Mouse (Mus musculus) midbrain, embryonic 13.5 days (tissue): ENCODE measurements around the gene 4932438A13Rik. TPM values are rescaled to one million over a fixed set of nuclear protein-coding genes. Genes with fewer than 3 reads are reported as not detected.

Experiments
- ATAC-seq: fragments of 200-750 bp; cut with Nextera tagmentation; 2 replicates; pipeline ENCODE4 v1.8.0; 2017; ENCODE audit warnings: mild to moderate bottlenecking, moderate TSS enrichment, moderate library complexity
- H3K27ac ChIP-seq: fragments of 300-500 bp; sonication (generic); 2 replicates; pipeline ENCODE4 v1.5.1; 2015; ENCODE audit warnings: inconsistent platforms, mild to moderate bottlenecking, moderate library complexity
- H3K27me3 ChIP-seq: fragments of 300-500 bp; sonication (generic); 2 replicates; pipeline ENCODE4 v1.6.1; 2015; ENCODE audit warnings: mild to moderate bottlenecking, inconsistent platforms
- H3K36me3 ChIP-seq: fragments of 300-500 bp; sonication (generic); 2 replicates; pipeline ENCODE4 v1.6.1; 2015; ENCODE audit warnings: mild to moderate bottlenecking, inconsistent platforms
- H3K4me1 ChIP-seq: fragments of 300-500 bp; sonication (generic); replicated peaks from 2 replicates; pipeline ENCODE4 v1.6.1; 2015; ENCODE audit warnings: inconsistent platforms
- H3K4me2 ChIP-seq: fragments of 300-500 bp; sonication (generic); replicated peaks from 2 replicates; pipeline ENCODE4 v1.6.1; 2015; ENCODE audit warnings: moderate library complexity, mild to moderate bottlenecking, inconsistent platforms
- H3K4me3 ChIP-seq: fragments of 300-500 bp; sonication (generic); replicated peaks from 2 replicates; pipeline ENCODE4 v1.5.1; 2015; ENCODE audit warnings: mild to moderate bottlenecking, inconsistent platforms
- H3K9ac ChIP-seq: fragments of 300-500 bp; sonication (generic); replicated peaks from 2 replicates; pipeline ENCODE4 v1.6.1; 2015; ENCODE audit warnings: mild to moderate bottlenecking, inconsistent platforms
- H3K9me3 ChIP-seq: fragments of 300-500 bp; sonication (generic); 2 replicates; pipeline ENCODE4 v1.6.1; 2016; ENCODE audit warnings: mild to moderate bottlenecking, inconsistent platforms
- WGBS: fragments of 180-500 bp; shearing (Covaris S2); methylation state at CpG from one replicate; pipeline ENCODE4 v1.1.7; 2015; 5-methylcytosine and 5-hydroxymethylcytosine counted together
- polyA plus RNA-seq: library from polyadenylated mRNA; unstranded; fragments of >200 nt; fragmentation: Nextera tagmentation; extraction: Ambion mirVana; gene quantifications from 2 replicates; pipeline ENCODE4 v1.2.1, GENCODE M21; 2015

Gene 4932438A13Rik
- polyA plus RNA-seq, 1 experiment from 2014 or later, result 60.4 TPM

DNA sequence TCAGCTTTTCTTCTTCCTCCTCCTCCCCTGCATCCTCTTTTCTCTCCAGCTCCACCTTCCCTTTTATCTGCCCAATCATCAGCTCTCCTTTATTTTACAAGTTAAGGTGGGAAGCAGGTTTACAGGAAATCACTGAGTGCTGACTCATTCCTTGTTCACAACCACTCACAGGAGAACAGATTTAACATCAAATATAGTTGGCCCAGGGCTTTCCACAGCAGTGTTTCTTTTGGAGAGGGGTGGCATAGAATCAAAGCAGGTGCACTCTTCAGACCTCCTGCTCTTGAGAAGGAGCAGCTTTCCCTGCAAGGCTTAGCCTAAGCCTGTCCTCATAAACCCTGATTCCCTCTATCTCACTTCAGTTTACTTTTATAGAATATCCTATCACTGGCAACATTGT is 80.8 kb downstream of the 4932438A13Rik start:
- Histone ChIP-seq H3K9me3 (no peaks in the 10 kb centered on the region), H3K27ac (no peak overlapping the region), H3K9ac (no peak overlapping the region), H3K36me3 (peaks cover 22% of the 10 kb centered on the region), H3K4me2 (no peak overlapping the region), H3K4me3 (no peak overlapping the region), H3K27me3 (no peaks in the 10 kb centered on the region), H3K4me1 (no peaks in the 10 kb centered on the region)
- no peak for ATAC-seq

DNA sequence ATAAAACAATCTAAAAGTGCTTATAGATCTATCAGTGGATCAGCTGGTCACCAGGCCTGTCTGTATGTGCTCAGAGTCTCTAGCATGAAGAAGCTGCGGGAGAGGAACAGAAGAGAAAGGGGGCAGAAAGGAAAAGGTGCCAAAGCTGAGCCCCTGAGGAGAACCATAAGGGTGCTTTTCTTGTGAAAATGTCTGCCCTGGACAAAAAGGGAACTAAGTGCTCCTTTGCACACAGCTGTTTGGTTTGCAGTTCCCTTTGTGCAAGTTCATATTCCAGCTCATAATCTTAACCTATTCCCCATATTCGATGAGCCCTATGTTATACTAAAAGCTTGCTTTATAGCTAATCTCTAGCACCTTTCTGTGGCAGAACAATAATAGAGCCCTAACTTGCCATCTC is 175.1 kb downstream of the 4932438A13Rik start:
- Histone ChIP-seq H3K4me2 (no peak overlapping the region), H3K27me3 (no peaks in the 10 kb centered on the region), H3K9ac (no peak overlapping the region), H3K36me3 (peaks cover 45% of the 10 kb centered on the region), H3K4me1 (no peaks in the 10 kb centered on the region), H3K9me3 (no peaks in the 10 kb centered on the region), H3K27ac (no peak overlapping the region), H3K4me3 (no peak overlapping the region)
- ATAC-seq, result no peak
- 89% methylated on average over 2 of the region's 2 CpGs for WGBS

DNA sequence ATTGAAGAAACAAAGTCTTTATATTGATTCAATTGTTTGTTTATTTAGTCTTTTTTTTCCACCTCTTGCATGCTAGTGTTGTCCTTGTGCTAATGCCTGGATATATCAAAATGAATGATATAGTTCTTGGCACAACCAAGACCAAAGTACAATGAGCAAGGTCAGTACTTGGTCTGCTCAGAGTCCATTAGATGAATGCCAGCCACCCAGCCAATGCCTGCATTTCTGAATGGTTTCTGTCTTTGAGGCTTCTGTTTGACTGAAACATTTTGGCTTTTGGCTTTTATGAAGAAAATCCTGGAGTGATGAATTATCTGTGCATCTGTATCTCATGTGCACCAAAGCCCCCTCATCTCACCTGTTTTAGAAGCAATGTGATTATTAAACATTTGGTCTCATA is 176.9 kb downstream of the 4932438A13Rik start:
- H3K9me3 ChIP-seq, result no peaks in the 10 kb centered on the region
- peaks cover 45% of the 10 kb centered on the region for H3K36me3 ChIP-seq
- no peaks in the 10 kb centered on the region for H3K4me1 ChIP-seq
- no peak overlapping the region for H3K4me3 ChIP-seq
- no peak for ATAC-seq
- H3K27ac ChIP-seq, result no peak overlapping the region
- no peak overlapping the region for H3K9ac ChIP-seq
- no peaks in the 10 kb centered on the region for H3K27me3 ChIP-seq
- no peak overlapping the region for H3K4me2 ChIP-seq

DNA sequence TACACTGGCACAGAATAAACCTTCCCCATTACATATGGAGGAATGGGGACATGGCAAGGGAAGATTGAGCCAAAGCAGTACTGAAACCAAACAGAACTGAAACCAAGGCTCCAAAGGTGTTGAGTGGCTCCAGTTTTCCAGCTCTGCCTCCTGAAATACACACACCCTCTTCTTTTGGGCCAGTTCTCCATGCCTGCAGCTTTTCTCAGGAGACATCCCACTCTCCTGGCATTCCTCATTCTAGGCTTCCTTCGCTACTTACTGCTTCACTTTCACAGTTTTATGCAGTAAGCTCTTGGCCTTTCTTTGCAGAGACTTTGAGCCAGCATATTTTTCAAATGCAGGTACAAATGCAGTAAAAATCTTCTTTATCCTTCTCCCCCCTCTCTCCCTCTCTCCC is 188.6 kb downstream of the 4932438A13Rik start:
- no peak for ATAC-seq
- Histone ChIP-seq H3K9me3 (no peaks in the 10 kb centered on the region), H3K4me2 (no peak overlapping the region), H3K27me3 (no peaks in the 10 kb centered on the region), H3K4me3 (no peak overlapping the region), H3K4me1 (no peaks in the 10 kb centered on the region), H3K36me3 (peaks cover 23% of the 10 kb centered on the region), H3K27ac (no peak overlapping the region), H3K9ac (no peak overlapping the region)
- WGBS, result 100% methylated on average over 1 of the region's 1 CpGs

DNA sequence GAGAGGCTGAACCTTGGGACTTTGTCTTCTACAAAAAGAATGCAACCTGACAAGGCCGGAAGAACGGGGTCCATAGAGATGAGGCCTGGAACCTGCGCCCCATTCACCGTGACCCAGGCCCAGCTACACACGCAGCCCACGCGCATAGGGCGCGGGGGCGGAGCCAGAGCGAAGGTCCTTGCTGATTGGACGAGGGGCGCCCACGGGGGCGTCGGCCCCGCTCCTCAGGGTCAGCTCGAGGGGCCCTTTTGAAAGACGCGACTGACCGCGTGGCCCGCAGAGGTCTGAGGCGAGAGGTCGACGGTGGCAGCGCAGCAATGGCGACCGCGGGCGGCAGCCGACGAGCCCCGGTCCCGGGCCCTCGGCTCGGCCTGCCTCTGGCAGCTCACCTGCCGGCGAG is 200.5 kb downstream of the 4932438A13Rik start, which contains the start of gene Adad1:
Gene Adad1 (plus strand): TSS at position 122 of the 400 bp plus-strand sequence.
- no peak within 1 kb of the TSS for H3K27ac ChIP-seq
- peaks cover 23% of the 10 kb centered on the region for H3K9me3 ChIP-seq
- no peaks in the 10 kb centered on the region for H3K36me3 ChIP-seq
- peak within 1 kb of the TSS; percentile 20; the same call in 1 of the 2 replicates for H3K4me3 ChIP-seq
- 0 out of 2 replicates have a peak, but pooled peaks have one; percentile 14 for ATAC-seq
- WGBS, result 56% methylated on average over 38 of the region's 39 CpGs
- H3K9ac ChIP-seq, result no peak within 1 kb of the TSS
- H3K27me3 ChIP-seq, result no peaks in the 10 kb centered on the region
- no peaks in the 10 kb centered on the region for H3K4me1 ChIP-seq
- peak within 1 kb of the TSS; percentile 40 for H3K4me2 ChIP-seq

DNA sequence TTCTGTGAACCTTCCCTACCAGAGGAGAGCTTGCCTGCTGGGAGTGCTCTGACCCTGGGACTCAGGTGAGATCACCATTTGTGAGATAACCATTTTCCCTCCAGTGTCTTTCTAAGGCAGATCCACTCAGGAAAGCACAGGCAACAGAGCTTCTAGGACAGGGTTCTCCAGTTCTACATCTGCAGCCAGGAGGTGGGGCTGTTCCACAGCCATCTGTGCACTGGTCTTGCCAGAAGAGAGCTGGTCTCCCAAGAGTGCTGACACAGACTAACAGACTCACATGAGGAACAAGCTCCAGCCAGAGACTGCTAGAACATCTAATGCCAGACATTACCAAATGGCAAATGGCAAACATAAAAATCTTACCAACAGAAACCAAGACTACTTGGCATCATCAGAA is 210.3 kb downstream of the 4932438A13Rik start:
- peaks cover 5% of the 10 kb centered on the region; the same call in 1 of the 2 replicates for H3K9me3 ChIP-seq
- no peaks in the 10 kb centered on the region for H3K36me3 ChIP-seq
- H3K9ac ChIP-seq, result no peak overlapping the region
- H3K4me1 ChIP-seq, result no peaks in the 10 kb centered on the region
- no peak overlapping the region for H3K4me3 ChIP-seq
- H3K27me3 ChIP-seq, result no peaks in the 10 kb centered on the region
- H3K4me2 ChIP-seq, result no peak overlapping the region
- H3K27ac ChIP-seq, result no peak overlapping the region
- no peak for ATAC-seq

DNA sequence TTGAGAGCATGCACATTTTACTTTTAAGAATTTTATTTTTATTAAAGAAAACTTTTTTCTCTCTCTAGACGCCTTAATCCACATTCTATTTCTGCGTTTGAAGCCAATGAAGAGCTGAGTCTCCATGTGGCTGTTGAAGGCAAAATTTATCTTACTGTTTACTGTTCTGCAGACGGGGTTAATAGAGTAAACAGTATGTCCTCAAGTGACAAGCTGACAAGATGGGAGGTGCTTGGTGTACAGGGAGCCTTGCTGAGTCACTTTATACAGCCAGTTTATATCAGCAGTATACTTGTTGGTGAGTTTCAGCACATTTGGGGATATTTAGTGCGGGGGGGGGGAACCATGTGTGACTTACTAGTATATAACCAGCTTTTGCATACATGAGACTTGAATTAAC is 222.0 kb downstream of the 4932438A13Rik start:
- no peaks in the 10 kb centered on the region for H3K27me3 ChIP-seq
- H3K36me3 ChIP-seq, result no peaks in the 10 kb centered on the region
- H3K9me3 ChIP-seq, result no peaks in the 10 kb centered on the region
- ATAC-seq, result no peak
- H3K4me1 ChIP-seq, result no peaks in the 10 kb centered on the region
- H3K4me3 ChIP-seq, result no peak overlapping the region
- H3K27ac ChIP-seq, result no peak overlapping the region
- no peak overlapping the region for H3K9ac ChIP-seq
- H3K4me2 ChIP-seq, result no peak overlapping the region
- WGBS, result 86% methylated on average over 4 of the region's 4 CpGs

DNA sequence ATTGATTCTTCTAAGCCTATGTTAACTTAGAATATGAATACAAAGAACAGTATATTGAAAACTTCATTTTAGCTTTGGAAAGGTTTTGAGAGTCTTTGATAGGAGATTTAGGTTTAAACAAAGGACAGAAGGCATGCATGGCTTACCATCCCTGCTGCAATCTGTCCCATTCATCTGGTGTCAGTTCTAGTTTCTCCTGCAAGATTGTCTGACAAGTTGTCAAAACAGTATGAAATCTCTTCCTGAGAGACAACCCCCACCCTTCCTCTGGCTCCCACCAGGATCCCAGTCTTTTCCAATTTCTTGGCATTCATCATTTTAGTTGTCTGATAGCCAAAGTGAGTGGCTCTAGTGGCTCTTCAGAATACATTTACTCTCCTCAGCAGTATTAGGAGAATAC is 227.8 kb downstream of the 4932438A13Rik start:
- Histone ChIP-seq H3K9ac (no peak overlapping the region), H3K4me1 (no peaks in the 10 kb centered on the region), H3K9me3 (no peaks in the 10 kb centered on the region), H3K4me2 (no peak overlapping the region), H3K27ac (no peak overlapping the region), H3K27me3 (no peaks in the 10 kb centered on the region), H3K4me3 (no peak overlapping the region), H3K36me3 (no peaks in the 10 kb centered on the region)
- ATAC-seq, result no peak

Other genes with a start within 250 kb of the 4932438A13Rik start
- 22.1 and 22.3 TPM in 2 replicates for gene Bbs7, start 249.6 kb upstream of the 4932438A13Rik start, polyA plus RNA-seq
- gene Trpc3, start 172.9 kb upstream of the 4932438A13Rik start, polyA plus RNA-seq, result 4.4 and 5.4 TPM in 2 replicates
- gene Adad1, start 200.4 kb downstream of the 4932438A13Rik start, polyA plus RNA-seq, result 0.13 and 0.32 TPM in 2 replicates